Mouse (Mus musculus) embryonic fibroblast, embryonic 13.5 days (primary cell): ENCODE results near the gene Dlg1. TPM values are rescaled to one million over a fixed set of nuclear protein-coding genes. Genes with fewer than 3 reads are reported as not detected.

ENCODE experiments used
- H3K27ac ChIP-seq: 2 replicates; pipeline ENCODE4 v1.5.1; 2012; ENCODE audit warnings: low read length, control low read depth, inconsistent platforms; ENCODE audit not compliant: insufficient read depth
- H3K4me1 ChIP-seq: 2 replicates; pipeline ENCODE4 v1.6.1; 2011; ENCODE audit warnings: low read length; ENCODE audit not compliant: control insufficient read depth, insufficient read depth
- H3K4me3 ChIP-seq: 2 replicates; pipeline ENCODE4 v1.5.1; 2011; ENCODE audit warnings: mild to moderate bottlenecking, control low read depth, low read length; ENCODE audit not compliant: insufficient read depth
- CTCF ChIP-seq: IDR thresholded peaks from 2 replicates; pipeline ENCODE4 v1.5.1; 2011; ENCODE audit warnings: mild to moderate bottlenecking, control low read depth, low read length, moderate library complexity, borderline replicate concordance; ENCODE audit not compliant: insufficient read depth
- POLR2A ChIP-seq: IDR thresholded peaks from 2 replicates; pipeline ENCODE4 v1.6.1; 2011; ENCODE audit warnings: low read depth, mild to moderate bottlenecking, control low read depth, low read length, moderate library complexity
- polyA plus RNA-seq: library from polyadenylated mRNA; stranded (reverse); fragments of >200 nt; gene quantifications from 2 replicates; pipeline ENCODE4 v1.2.4, GENCODE M21; 2011; ENCODE audit warnings: low read depth; ENCODE audit not compliant: missing spikeins, insufficient read length

The Dlg1 gene
- 127 and 144 TPM in 2 replicates for polyA plus RNA-seq

DNA sequence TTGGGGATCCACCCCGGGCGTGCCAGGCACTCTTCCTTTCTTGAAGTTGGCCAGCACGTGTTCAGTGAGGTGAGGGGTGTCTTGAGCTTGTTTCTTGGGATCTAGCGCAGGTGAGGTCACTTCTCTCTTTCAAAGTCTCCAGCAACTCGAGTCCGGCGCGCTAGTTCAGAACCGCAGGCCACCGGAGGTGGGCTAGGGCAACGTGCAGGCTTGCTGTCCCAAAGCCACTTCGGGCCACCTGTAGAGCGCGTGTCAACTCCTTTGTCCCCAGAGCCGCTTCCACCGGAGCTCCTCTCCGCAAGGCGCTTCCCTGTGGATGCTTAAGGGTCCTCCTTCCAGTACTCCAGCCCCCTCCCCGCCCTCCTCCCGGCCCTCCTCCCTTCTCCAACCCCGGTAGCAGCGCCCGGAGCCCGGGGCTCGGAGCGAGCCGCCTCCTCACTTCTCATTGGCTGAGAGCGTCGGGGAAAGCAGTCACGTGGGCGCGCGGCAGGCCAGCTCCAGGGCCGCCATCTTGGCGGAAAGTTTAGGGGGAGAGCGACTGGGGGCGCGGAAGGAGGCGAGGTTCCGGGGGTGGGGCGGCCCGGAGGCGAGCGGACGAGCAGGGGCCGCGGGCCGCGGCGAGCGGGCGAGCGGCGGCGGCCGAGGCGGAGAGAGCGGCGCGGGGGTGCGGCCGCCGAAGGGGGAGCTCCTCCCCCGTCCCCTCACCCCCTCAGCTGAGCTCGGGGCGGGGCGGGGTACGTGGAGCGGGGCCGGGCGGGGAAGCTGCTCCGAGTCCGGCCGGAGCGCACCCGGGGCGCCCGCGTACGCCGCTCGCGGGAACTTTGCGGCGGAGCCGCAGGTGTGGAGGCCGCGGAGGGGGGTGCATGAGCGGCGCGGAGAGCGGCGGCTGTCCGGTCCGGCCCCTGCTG, at the start of gene Dlg1:
TSS of gene Dlg1 (plus strand) at position 65 of the 908 bp plus-strand sequence.
- H3K27ac ChIP-seq = peak within 1 kb of the TSS; percentile 69
- TF ChIP-seq CTCF (no peak), POLR2A (peak; percentile 79)
- peak within 1 kb of the TSS; percentile 97 for H3K4me3 ChIP-seq
- H3K4me1 ChIP-seq = peaks cover 3% of the 10 kb centered on the region; the same call in 1 of the 2 replicates

DNA sequence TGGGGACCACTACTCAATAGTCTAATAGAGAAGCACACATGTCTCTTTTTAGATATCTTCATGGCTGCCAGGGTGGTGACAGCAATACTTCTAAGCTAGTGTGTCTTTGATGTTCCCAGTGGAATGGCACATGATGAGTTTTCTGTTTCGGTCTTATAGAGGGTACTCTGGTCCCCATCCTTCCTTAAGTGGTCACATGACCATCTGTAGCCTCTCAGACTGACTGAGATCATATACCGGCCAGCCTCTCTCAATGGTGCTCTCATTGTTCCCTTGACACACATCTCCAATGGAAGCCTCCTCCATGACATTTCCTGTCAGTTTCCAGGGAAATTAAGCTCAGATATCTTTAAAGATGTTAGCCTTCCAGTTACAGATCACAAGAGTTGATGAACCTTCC, 46.9 kb upstream of the Dlg1 start:
- Histone ChIP-seq H3K4me3 (no peak overlapping the region), H3K27ac (no peak overlapping the region), H3K4me1 (no peaks in the 10 kb centered on the region)
- no peak for TF ChIP-seq POLR2A
- no peak for TF ChIP-seq CTCF

- no peak for TF ChIP-seq CTCF
- TF ChIP-seq POLR2A = no peak
- Histone ChIP-seq H3K4me1 (no peaks in the 10 kb centered on the region), H3K4me3 (no peak overlapping the region), H3K27ac (no peak overlapping the region)
Observed at GRCm38 (mm10) chr16:31617128-31617527, 46.1 kb upstream of the Dlg1 start.

DNA sequence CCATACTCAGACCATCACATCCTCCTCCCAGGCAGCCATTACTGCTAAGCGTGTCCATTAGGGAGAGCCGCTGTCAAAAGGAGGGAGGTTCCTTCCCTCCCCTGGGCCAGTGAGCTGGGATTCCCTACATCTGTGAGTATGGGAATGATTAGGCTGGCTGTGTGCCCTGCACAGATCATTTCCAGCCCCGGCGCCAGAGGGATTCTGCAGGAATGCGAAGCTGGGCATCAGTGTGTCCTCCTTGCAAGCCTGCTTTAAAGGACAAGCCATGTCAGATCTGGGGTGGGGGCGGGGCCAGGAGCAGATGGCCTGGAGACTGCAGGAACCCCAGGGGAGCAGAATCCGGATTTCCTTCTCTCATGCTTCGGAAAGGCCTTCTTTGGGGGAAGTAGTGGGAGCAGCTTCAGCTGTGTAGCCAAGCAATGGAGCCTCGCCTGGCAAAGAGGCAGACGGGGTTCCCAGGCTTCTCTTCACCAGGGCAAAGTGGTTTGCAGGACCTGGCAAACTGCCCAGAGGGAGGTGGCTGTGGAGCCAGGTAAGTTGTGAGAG, 45.3 kb upstream of the Dlg1 start:
- H3K4me3 ChIP-seq = no peak overlapping the region
- H3K27ac ChIP-seq = peak overlapping the region; percentile 19; the same call in 1 of the 2 replicates
- H3K4me1 ChIP-seq = no peaks in the 10 kb centered on the region
- TF ChIP-seq CTCF = no peak
- TF ChIP-seq POLR2A = 0 out of 2 replicates have a peak, but pooled peaks have one; percentile 27

GRCm38 (mm10) chr16:31618671-31619070, 44.6 kb upstream of the Dlg1 start:
- no peak for TF ChIP-seq CTCF
- TF ChIP-seq POLR2A = no peak
- Histone ChIP-seq H3K4me1 (no peaks in the 10 kb centered on the region), H3K4me3 (no peak overlapping the region), H3K27ac (peak overlapping the region; percentile 19; the same call in 1 of the 2 replicates)

DNA sequence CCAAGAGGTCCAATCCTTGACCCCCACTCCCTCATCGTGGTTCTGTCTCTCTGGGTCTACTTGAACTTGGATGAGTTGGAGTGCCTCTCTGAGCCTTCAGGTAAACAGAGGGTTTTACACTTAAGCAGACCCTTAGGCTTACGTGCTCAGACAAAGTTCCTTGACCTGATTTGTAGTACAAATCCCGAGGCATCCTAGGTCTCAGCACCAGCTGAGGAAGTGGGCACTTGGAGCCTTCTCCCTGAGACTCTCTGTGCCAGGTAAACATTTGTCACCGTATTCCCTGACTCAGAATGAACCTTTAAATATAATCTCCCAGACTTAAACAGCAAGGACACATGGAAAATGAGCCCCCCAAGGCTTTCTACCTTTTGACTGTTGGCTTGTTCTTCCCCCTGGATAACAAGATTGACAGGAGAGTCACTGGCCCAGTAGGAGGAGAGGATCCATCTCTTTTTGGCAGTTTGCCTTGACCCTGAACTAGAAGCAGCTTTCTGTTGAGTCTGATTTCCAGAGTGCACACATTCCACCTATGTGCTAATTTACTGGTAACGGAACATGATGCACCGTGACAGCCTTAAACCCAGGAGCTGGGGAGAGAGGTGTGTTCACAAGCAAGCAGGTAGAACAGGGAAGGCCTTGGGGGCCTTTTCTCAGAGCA, 43.4 kb upstream of the Dlg1 start:
- Histone ChIP-seq H3K4me1 (no peaks in the 10 kb centered on the region), H3K4me3 (no peak overlapping the region), H3K27ac (no peak overlapping the region)
- no peak for TF ChIP-seq CTCF
- TF ChIP-seq POLR2A = no peak

DNA sequence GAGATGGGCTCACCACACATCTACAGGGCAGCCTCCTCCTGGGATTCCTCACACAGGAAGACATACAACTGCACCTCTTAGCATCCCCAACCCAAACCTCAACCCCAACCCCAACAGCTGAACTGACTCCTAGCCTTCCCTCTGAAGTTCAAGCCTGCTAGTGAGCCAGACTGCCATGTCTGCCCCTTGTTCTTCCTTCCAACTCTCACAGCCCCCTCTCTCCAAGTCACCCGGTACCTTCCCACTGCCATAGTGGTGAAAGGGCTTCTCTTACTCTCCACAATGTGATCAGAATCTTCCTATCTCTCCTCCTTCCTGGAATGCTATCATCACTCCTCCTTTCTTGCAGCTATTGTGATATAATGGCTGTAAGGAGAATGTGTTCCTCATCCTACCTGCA, 40.9 kb upstream of the Dlg1 start:
- Histone ChIP-seq H3K4me3 (no peak overlapping the region), H3K4me1 (no peaks in the 10 kb centered on the region), H3K27ac (no peak overlapping the region)
- TF ChIP-seq CTCF (no peak), POLR2A (no peak)

DNA sequence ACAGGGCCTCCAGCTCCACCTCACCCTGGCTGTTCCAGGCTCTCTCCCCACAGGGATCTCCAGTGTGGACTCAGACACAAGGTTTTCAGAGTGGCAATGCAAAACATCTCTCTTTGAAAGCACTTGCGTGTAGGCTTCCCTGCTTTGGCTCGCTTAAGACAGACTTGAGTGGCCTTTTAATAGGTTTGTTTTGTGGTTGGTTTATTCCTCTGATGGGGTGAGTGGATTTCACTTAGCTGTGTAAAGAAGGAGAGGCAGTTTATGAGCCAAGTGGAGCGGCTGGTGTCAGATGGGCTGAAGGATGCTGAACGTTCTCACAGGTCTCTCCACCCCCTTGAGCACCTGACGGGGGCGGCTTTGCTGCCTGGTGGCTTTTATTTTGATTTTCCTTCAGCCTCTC, 40.1 kb upstream of the Dlg1 start:
- Histone ChIP-seq H3K4me1 (no peaks in the 10 kb centered on the region), H3K4me3 (no peak overlapping the region), H3K27ac (no peak overlapping the region)
- TF ChIP-seq CTCF = no peak
- TF ChIP-seq POLR2A = no peak

DNA sequence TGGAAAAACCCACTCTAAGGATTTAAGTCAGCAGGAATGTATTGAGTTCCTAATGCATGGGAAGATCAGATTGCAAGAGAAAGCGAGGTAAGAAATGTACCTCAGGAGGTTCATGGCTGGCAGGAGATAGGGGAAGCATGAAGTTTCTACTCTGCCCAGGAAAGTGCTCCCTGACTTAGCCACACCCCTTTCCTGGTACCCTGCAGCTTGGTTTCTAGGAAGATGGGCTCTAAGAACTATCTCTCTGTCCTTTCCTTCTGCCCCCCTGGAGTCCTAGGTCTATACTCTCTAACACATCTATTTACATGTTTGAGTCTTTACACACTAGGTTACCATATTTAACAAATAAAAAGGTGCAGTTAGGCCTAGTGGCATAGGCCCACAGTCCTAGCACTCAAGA, 38.5 kb upstream of the Dlg1 start:
- Histone ChIP-seq H3K4me1 (no peaks in the 10 kb centered on the region), H3K4me3 (no peak overlapping the region), H3K27ac (no peak overlapping the region)
- no peak for TF ChIP-seq POLR2A
- no peak for TF ChIP-seq CTCF

GRCm38 (mm10) chr16:31626331-31626730, 36.9 kb upstream of the Dlg1 start:
- Histone ChIP-seq H3K27ac (no peak overlapping the region), H3K4me1 (no peaks in the 10 kb centered on the region), H3K4me3 (no peak overlapping the region)
- TF ChIP-seq POLR2A = no peak
- TF ChIP-seq CTCF = no peak
